Mouse (Mus musculus) right cerebral cortex, postnatal 10 days (tissue): Measurements from ENCODE around the gene Adsl.

Source experiments
- DNase-seq, 2 experiments: peaks; one replicate each; pipeline ENCODE4 v3.0.0; 2021; ENCODE audit warnings: low spot score in 2 of 2

The Adsl gene

DNA sequence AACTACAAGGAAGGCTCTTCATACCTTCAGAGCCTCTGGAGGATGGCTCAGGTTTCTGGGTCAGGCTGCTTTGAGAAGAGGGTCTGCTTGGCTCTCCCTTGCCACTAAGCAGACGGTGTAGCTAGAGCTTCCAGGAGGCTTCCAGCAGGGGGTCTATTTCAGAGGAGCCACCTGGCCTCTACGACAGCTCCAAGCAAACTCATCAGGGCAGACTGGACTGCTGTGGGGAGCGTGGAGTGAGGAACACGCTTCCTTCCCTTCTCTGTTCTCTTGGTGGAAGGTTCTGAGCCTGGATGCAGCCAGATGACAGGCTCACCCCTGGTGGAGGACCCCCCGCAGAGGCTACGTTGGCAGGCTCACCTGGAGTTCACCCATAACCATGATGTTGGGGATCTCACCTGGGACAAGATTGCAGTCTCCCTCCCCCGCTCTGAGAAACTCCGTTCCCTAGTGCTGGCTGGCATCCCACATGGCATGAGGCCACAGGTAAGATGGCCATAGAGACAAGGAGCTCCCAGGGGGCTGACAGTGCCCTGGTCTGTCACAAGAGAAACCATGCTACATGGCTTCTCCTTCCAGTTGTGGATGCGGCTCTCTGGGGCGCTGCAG, 57.9 kb downstream of the Adsl start:
- peak in 1 of 2 experiments; percentile 30 for DNase-seq

- DNase-seq, result no peak
Measured at GRCm38 (mm10) chr15:81007339-81007738, 59.0 kb downstream of the Adsl start.

DNA sequence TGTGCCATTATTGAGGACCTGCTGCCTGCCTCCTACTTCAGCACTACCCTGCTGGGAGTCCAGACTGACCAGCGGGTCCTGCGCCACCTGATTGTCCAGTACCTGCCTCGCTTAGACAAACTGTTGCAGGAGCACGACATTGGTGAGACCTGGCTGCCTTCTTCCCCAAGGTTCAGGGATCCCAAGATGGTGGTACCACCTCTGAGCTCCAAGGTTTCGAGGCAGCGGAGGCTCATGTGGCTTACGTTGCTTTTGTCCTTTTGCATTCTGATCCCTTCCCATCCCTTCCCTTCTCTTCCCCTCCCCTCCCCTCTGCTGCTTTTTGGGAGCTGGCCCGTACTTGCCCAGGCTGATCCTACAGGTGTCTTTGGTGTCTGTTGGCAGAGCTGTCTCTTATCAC, 59.6 kb downstream of the Adsl start:
- no peak for DNase-seq

DNA sequence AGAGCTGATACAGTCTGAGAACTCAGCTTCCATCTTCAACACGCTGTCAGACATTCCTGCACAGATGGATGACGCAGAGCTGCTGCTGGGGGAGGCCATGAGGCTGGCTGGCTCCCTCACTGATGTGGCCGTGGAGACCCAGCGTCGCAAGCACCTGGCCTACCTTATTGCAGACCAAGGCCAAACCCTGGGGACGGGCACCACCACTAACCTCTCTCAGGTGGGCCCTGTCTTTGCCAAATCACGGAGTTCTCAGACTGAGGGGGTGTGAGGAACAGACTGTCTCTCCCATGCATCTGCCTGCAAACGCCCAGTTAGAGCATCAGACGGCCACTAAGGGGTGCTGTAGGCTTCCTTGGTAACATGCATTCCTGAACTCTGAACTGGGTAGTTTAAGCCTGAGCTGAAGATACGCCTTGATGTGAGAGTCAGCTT, 60.4 kb downstream of the Adsl start:
- peak in 1 of 2 experiments; percentile 57 for DNase-seq

GRCm38 (mm10) chr15:81010114-81010513, 61.8 kb downstream of the Adsl start:
- no peak for DNase-seq

DNA sequence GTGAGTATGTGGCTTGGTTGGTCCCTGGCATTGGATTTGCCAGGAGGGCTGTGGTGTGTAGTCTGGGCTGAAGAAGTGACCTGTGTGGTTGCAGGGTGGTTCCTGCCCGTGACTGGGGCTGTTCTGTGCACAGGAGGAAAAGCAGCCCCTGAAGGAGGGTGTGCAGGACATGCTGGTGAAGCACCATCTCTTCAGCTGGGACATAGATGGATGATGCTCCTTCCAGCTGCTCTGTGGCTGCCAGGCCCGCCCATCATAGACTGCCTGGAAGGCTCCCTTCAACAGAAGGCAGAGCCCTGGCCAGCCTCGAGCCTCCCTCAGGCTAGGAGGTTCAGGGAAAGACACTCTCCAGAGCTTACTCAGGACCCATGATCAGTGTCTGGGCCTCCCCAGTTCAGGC, 63.2 kb downstream of the Adsl start:
- DNase-seq, result no peak

DNA sequence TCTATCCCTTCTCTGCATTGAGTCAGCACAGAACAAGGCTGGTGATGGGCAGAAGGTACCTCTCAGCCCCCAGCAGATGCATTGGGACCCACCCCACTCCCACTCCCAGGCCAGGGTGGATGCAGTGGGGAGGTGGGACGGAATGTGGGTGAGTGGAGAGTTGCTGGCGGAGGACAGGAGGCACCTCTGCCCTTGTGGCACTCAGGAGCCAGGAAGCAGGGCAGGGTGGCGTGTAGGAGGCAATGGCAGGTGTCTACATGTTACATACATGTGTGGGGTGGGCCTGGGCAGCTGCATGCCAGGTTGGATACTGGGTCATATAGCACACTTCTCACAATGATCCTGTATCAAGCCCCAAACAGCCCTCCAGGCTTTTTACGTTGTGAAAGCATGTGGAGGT, 64.1 kb downstream of the Adsl start:
- DNase-seq, result no peak

- DNase-seq, result no peak
Measured at GRCm38 (mm10) chr15:81013186-81013585, 64.9 kb downstream of the Adsl start.

DNA sequence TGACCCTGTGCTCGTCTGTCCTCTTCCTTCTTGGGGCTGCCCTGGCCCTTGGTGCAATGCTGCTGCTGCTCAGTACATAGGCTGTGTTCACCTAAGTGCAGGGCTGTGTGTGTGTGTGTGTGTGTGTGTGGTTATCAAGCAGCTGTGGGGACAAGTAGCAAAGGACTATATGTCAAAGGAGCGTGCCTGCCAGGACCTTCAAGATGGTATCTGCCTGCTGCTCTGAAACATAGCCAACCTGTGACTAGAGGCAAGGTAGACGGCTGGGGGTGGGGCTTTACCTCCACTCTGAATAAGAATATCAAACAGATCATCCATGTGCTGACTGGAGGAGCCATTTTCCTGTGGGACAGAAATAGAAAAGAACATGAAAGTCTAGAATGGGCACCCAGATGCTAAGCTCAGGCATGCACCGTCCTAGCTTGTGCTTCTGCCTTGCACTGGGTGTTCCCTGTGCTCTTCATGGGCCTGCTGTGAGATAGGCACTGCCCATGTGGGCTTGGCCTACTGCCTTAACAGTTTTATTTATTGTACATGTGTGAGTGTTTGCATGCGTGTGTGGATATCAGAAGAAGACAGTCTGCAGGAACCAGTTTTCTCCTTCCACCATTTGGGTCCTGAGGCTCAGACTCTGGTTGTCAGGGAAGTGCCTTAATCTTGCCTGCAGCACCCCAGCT, 66.9 kb downstream of the Adsl start:
- DNase-seq, result no peak

- no peak for DNase-seq
Measured at GRCm38 (mm10) chr15:81016488-81016887, 68.2 kb downstream of the Adsl start.

GRCm38 (mm10) chr15:81017308-81017707, 69.0 kb downstream of the Adsl start:
- DNase-seq, result no peak
